Mouse (Mus musculus) liver, embryonic 11.5 days (tissue): ENCODE results near the gene Lrp2bp. TPM values are rescaled to one million over a fixed set of nuclear protein-coding genes. Genes with fewer than 3 reads are reported as not detected.

Experiments used
- ATAC-seq: fragments of 200-750 bp; cut with Nextera tagmentation; replicated peaks from 2 replicates; pipeline ENCODE4 v1.8.0; 2017; ENCODE audit warnings: moderate number of reproducible peaks, mild to moderate bottlenecking, moderate TSS enrichment, moderate library complexity; ENCODE audit not compliant: low FRiP score
- DNase-seq: peaks from one replicate; pipeline ENCODE4 v3.0.0-alpha.2; 2017; ENCODE audit warnings: low spot score
- H3K27ac ChIP-seq: fragments of 300-500 bp; sonication (generic); 2 replicates; pipeline ENCODE4 v1.5.1; 2014; ENCODE audit warnings: mild to moderate bottlenecking, low read depth, low read length, control low read depth
- H3K27me3 ChIP-seq: fragments of 300-500 bp; sonication (generic); replicated peaks from 2 replicates; pipeline ENCODE4 v1.6.1; 2014; ENCODE audit warnings: low read length, mixed read lengths; ENCODE audit not compliant: control insufficient read depth, insufficient read depth
- H3K36me3 ChIP-seq: fragments of 300-500 bp; sonication (generic); 2 replicates; pipeline ENCODE4 v1.6.1; 2014; ENCODE audit warnings: mild to moderate bottlenecking, low read length, moderate library complexity, mixed read lengths; ENCODE audit not compliant: control insufficient read depth, insufficient read depth
- H3K4me1 ChIP-seq: fragments of 300-500 bp; sonication (generic); replicated peaks from 2 replicates; pipeline ENCODE4 v1.6.1; 2014; ENCODE audit warnings: low read length, mixed read lengths; ENCODE audit not compliant: control insufficient read depth, insufficient read depth
- H3K4me2 ChIP-seq: fragments of 300-500 bp; sonication (generic); 2 replicates; pipeline ENCODE4 v1.6.1; 2014; ENCODE audit warnings: mild to moderate bottlenecking, control low read depth, moderate library complexity
- H3K4me3 ChIP-seq: fragments of 300-500 bp; sonication (generic); 2 replicates; pipeline ENCODE4 v1.5.1; 2014; ENCODE audit warnings: low read depth, low read length, control low read depth
- H3K9ac ChIP-seq: fragments of 300-500 bp; sonication (generic); 2 replicates; pipeline ENCODE4 v1.6.1; 2014; ENCODE audit warnings: low read depth, low read length, control low read depth
- H3K9me3 ChIP-seq: fragments of 300-500 bp; sonication (generic); 2 replicates; pipeline ENCODE4 v1.6.1; 2016; ENCODE audit warnings: low read length, inconsistent platforms, mixed read lengths; ENCODE audit not compliant: control insufficient read depth
- WGBS: fragments of 180-500 bp; shearing (Covaris S2); extraction: QIAGEN DNeasy Blood & Tissue Kit; methylation state at CpG from one replicate; pipeline ENCODE4 v1.1.7; 2014; 5-methylcytosine and 5-hydroxymethylcytosine counted together
- polyA plus RNA-seq: library from polyadenylated mRNA; unstranded; fragments of >200 nt; fragmentation: Nextera tagmentation; extraction: Ambion mirVana; gene quantifications from 2 replicates; pipeline ENCODE4 v1.2.1, GENCODE M21; 2014

Lrp2bp gene
- polyA plus RNA-seq, 1 experiment from 2014 or later = 0.40 TPM

DNA sequence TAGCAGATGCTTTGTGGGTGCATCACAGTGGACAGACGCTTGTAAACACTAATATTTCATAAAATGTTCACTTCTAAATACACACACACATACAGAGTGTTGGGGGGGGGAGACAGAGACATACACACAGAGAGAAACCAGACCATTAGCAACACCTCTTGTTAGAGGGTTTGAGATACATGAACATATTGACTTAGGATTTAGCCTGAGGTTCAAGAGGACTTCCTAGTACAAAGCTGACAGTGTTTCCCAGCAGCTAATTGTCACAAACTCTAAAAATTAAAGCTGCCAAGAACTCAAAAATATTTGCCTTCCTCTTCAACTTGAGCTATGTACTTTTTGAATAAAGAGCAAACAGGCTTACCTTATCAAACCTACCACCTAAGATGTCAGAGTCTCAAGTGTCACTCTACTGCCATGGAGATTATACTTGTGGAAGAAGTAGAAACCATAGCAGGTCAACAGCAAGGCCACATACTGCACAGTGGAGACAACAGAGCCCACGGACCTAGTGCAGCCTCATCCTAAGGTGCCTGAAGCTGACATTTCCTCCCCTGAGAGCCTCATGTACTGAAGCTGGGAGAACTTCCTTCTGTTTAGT lies 74.5 kb downstream of the Lrp2bp start:
- no peak overlapping the region for H3K4me2 ChIP-seq
- H3K36me3 ChIP-seq = no peaks in the 10 kb centered on the region
- no peaks in the 10 kb centered on the region for H3K27me3 ChIP-seq
- no peak overlapping the region for H3K4me3 ChIP-seq
- no peak overlapping the region for H3K9ac ChIP-seq
- whole genome bisulfite sequencing = 75% methylated on average over 2 of the region's 2 CpGs
- H3K27ac ChIP-seq = no peak overlapping the region
- DNase-seq (no peak), ATAC-seq (no peak)
- no peaks in the 10 kb centered on the region for H3K4me1 ChIP-seq
- H3K9me3 ChIP-seq = no peaks in the 10 kb centered on the region

DNA sequence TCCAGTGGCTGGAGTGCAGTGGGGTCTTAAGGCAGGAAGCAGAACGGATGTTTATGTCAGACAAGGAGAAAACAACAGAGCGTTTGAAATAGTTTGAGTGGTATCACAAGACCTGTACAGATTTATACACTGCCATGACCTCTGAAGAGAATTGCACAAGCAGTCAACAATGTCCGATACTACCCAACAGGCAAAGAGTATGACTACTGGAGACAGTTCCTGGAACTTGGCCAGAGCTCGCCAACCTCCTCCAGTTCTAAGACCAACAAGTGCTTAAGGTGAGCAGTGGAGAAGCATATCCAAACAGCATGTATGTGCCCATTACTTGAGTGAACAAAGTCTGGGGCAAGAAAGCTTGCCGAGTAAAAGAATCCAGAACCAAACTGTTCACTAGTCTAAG lies 76.1 kb downstream of the Lrp2bp start:
- Histone ChIP-seq H3K9me3 (no peaks in the 10 kb centered on the region), H3K27ac (no peak overlapping the region), H3K9ac (no peak overlapping the region), H3K4me2 (no peak overlapping the region), H3K27me3 (no peaks in the 10 kb centered on the region), H3K4me1 (no peaks in the 10 kb centered on the region), H3K36me3 (no peaks in the 10 kb centered on the region), H3K4me3 (no peak overlapping the region)
- no peak for ATAC-seq
- no peak for DNase-seq
- WGBS = 87% methylated on average over 5 of the region's 5 CpGs

DNA sequence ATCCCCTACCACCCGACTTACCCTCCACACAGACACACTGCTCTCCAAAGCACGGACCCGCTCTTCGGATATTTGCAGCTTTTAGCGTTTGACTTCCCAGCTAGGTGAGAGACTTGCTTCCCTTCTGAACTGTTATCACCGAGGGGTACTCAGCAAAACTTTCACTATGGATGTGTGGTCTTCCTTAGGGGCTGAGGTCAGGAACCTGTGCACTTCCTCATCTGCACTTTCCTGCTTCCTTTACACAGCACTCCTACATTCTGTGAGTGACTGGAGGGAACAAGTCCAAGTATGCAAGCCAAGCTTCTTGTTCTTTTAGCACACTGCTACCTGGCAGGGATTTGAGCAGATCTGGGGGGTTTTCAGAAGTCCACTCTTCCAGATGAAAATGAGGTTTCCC lies 79.8 kb downstream of the Lrp2bp start:
- WGBS = 65% methylated on average over 6 of the region's 6 CpGs
- no peak overlapping the region for H3K9ac ChIP-seq
- H3K4me3 ChIP-seq = no peak overlapping the region
- H3K4me1 ChIP-seq = no peaks in the 10 kb centered on the region
- no peaks in the 10 kb centered on the region for H3K9me3 ChIP-seq
- DNase-seq (no peak), ATAC-seq (no peak)
- H3K36me3 ChIP-seq = no peaks in the 10 kb centered on the region
- H3K27me3 ChIP-seq = no peaks in the 10 kb centered on the region
- H3K4me2 ChIP-seq = no peak overlapping the region
- H3K27ac ChIP-seq = no peak overlapping the region

Other genes with a start within 250 kb of the Lrp2bp start
- gene Pdlim3, start 113.8 kb upstream of the Lrp2bp start, polyA plus RNA-seq = 7.7 and 8.3 TPM in 2 replicates
- gene Ccdc110, start 64.7 kb upstream of the Lrp2bp start, polyA plus RNA-seq = not detected in 2 replicates
- 2.0 and 2.2 TPM in 2 replicates for gene 1700029J07Rik, start 24.1 kb upstream of the Lrp2bp start, polyA plus RNA-seq
- gene Ufsp2, start 23.8 kb upstream of the Lrp2bp start, polyA plus RNA-seq = 67.1 and 71.1 TPM in 2 replicates
- 17.6 and 19.9 TPM in 2 replicates for gene Ankrd37, start 6.4 kb downstream of the Lrp2bp start, polyA plus RNA-seq
- gene Cfap97, start 152.5 kb downstream of the Lrp2bp start, polyA plus RNA-seq = 16.2 and 18.0 TPM in 2 replicates
- 7.0 and 10.6 TPM in 2 replicates for gene Snx25, start 152.9 kb downstream of the Lrp2bp start, polyA plus RNA-seq
- 279 and 291 TPM in 2 replicates for gene Slc25a4, start 212.0 kb downstream of the Lrp2bp start, polyA plus RNA-seq